21 mouse cellular contexts compared by ENCODE assay signal in genomic region chr3:101958047-101958446, GRCm38 (mm10). TPM values are rescaled to one million over a fixed set of nuclear protein-coding genes. Genes with fewer than 3 reads are reported as not detected.
DNase-seq lines count a peak whose midpoint lies in the region; ATAC-seq lines count a peak whose summit lies in the region.
"Had no signal": no experiment of that assay in that cellular context is flagged by ENCODE, and none has a peak within 500 bp of the region (broad histone marks: within the 10 kb centered on the region; RNA-seq: fewer than 3 reads in every experiment).

No protein-coding gene starts in this region.

- H3K27me3 ChIP-seq in liver, embryonic 16.5 days (ENCODE audit: control insufficient read depth, insufficient read depth, low read depth, low read length), result no peaks in the 10 kb centered on the region
- H3K27me3 ChIP-seq in stomach, embryonic 15.5 days (replicated peaks), result no peaks in the 10 kb centered on the region
- no peaks in the 10 kb centered on the region for H3K27me3 ChIP-seq in hindbrain, embryonic 14.5 days (ENCODE audit: control insufficient read depth, insufficient read depth, low read length)
- H3K27me3 ChIP-seq: forebrain, embryonic 15.5 days; limb, embryonic 12.5 days had no signal

- DNase-seq in 416B (ENCODE audit: low read depth), result peak; percentile 48
- DNase-seq in liver, result peak; percentile 20
- no peak for DNase-seq in hindbrain, embryonic 14.5 days (ENCODE audit: low spot score)
- DNase-seq in right cerebral cortex, postnatal 36 days (ENCODE audit: low spot score in 2 of 2), result no peak
- DNase-seq in cerebellum, postnatal 4 days (ENCODE audit: low spot score in 2 of 2), result no peak
- DNase-seq: adrenal gland, adult 8-10 months; cerebellum, postnatal 10 days; embryo, embryonic 11 days; gastrocnemius, postnatal 14 days; heart, adult 2 months; heart, postnatal 36 days; thymus, postnatal 4 days had no signal

- H3K4me2 ChIP-seq in liver, embryonic 16.5 days (ENCODE audit: low read depth, low read length), result no peak overlapping the region
- H3K4me2 ChIP-seq in stomach, embryonic 15.5 days, result no peak overlapping the region
- no peak overlapping the region for H3K4me2 ChIP-seq in hindbrain, embryonic 14.5 days (replicated peaks)
- H3K4me2 ChIP-seq: forebrain, embryonic 15.5 days; limb, embryonic 12.5 days; midbrain, embryonic 12.5 days had no signal

- H3K4me1 ChIP-seq in liver, embryonic 16.5 days (ENCODE audit: control insufficient read depth, low read depth, low read length), result no peaks in the 10 kb centered on the region; the same call in 1 of the 2 replicates
- H3K4me1 ChIP-seq in stomach, embryonic 15.5 days, result no peaks in the 10 kb centered on the region
- peaks cover 4% of the 10 kb centered on the region; the same call in 1 of the 2 replicates for H3K4me1 ChIP-seq in hindbrain, embryonic 14.5 days (replicated peaks; ENCODE audit: control insufficient read depth, insufficient read depth, low read length)
- H3K4me1 ChIP-seq: limb, embryonic 12.5 days; midbrain, embryonic 12.5 days had no signal

- H3K27ac ChIP-seq in liver, embryonic 16.5 days (ENCODE audit: low read length), result peak overlapping the region; percentile 35; the same call in 1 of the 2 replicates
- no peak overlapping the region for H3K27ac ChIP-seq in stomach, embryonic 15.5 days
- H3K27ac ChIP-seq in hindbrain, embryonic 14.5 days, result no peak overlapping the region
- H3K27ac ChIP-seq: forebrain, embryonic 15.5 days; heart, adult 2 months; limb, embryonic 12.5 days; midbrain, embryonic 12.5 days had no signal

- H3K36me3 ChIP-seq in liver, embryonic 16.5 days (ENCODE audit: control insufficient read depth, insufficient read depth), result no peaks in the 10 kb centered on the region
- H3K36me3 ChIP-seq in stomach, embryonic 15.5 days, result no peaks in the 10 kb centered on the region
- no peaks in the 10 kb centered on the region for H3K36me3 ChIP-seq in hindbrain, embryonic 14.5 days (replicated peaks; ENCODE audit: control insufficient read depth, insufficient read depth)
- H3K36me3 ChIP-seq: forebrain, embryonic 15.5 days; limb, embryonic 12.5 days; midbrain, embryonic 12.5 days had no signal

- 34% methylated on average over 3 of the region's 3 CpGs for WGBS in liver, embryonic 16.5 days (ENCODE audit: insufficient replicate concordance)
- WGBS in stomach, embryonic 15.5 days, result 53% methylated on average over 3 of the region's 3 CpGs
- 76% methylated on average over 3 of the region's 3 CpGs for WGBS in hindbrain, embryonic 14.5 days

- ATAC-seq in liver, embryonic 16.5 days (ENCODE audit: low read depth), result peak; percentile 89
- ATAC-seq in stomach, embryonic 15.5 days (ENCODE audit: insufficient read depth, low FRiP score, low read depth), result peak; percentile 47; the same call in 1 of the 2 replicates
- ATAC-seq in hindbrain, embryonic 14.5 days (ENCODE audit: low FRiP score), result no peak
- ATAC-seq: forebrain, embryonic 15.5 days; hindbrain, embryonic 16.5 days had no signal

- no peaks in the 10 kb centered on the region for H3K9me3 ChIP-seq in liver, embryonic 16.5 days (replicated peaks; ENCODE audit: control insufficient read depth, low read length)
- no peaks in the 10 kb centered on the region for H3K9me3 ChIP-seq in stomach, embryonic 15.5 days
- H3K9me3 ChIP-seq in hindbrain, embryonic 14.5 days (ENCODE audit: control insufficient read depth, low read length), result no peaks in the 10 kb centered on the region
- H3K9me3 ChIP-seq: forebrain, embryonic 15.5 days; limb, embryonic 12.5 days; midbrain, embryonic 12.5 days had no signal

- H3K9ac ChIP-seq in liver, embryonic 16.5 days (ENCODE audit: low read depth, low read length), result no peak overlapping the region
- H3K9ac ChIP-seq in stomach, embryonic 15.5 days, result no peak overlapping the region
- no peak overlapping the region for H3K9ac ChIP-seq in hindbrain, embryonic 14.5 days
- H3K9ac ChIP-seq: forebrain, embryonic 15.5 days; limb, embryonic 12.5 days; midbrain, embryonic 12.5 days had no signal

- no peak overlapping the region for H3K4me3 ChIP-seq in liver, embryonic 16.5 days (ENCODE audit: low read depth, low read length)
- no peak overlapping the region for H3K4me3 ChIP-seq in stomach, embryonic 15.5 days (replicated peaks)
- no peak overlapping the region for H3K4me3 ChIP-seq in hindbrain, embryonic 14.5 days (replicated peaks; ENCODE audit: low read length)
- H3K4me3 ChIP-seq: forebrain, embryonic 15.5 days; heart, adult 2 months; limb, embryonic 12.5 days; midbrain, embryonic 12.5 days had no signal

RNA-seq across cellular contexts. Expression of gene Slc22a15, which starts 33.8 kb away (rescaled TPM):
- polyA plus RNA-seq in liver, embryonic 16.5 days (2015; fragmentation: Nextera tagmentation; extraction: Ambion mirVana), result 2.4 and 3.1 TPM in 2 replicates
- polyA plus RNA-seq in stomach, embryonic 15.5 days (2015; fragmentation: Nextera tagmentation; extraction: Ambion mirVana), result 6.2 and 7.0 TPM in 2 replicates
- 6.1 and 6.4 TPM in 2 replicates for polyA plus RNA-seq in hindbrain, embryonic 14.5 days (2014; fragmentation: Nextera tagmentation; extraction: Ambion mirVana)

RNA-seq across cellular contexts. Expression of gene Nhlh2, which starts 51.8 kb away (rescaled TPM):
- polyA plus RNA-seq in liver, embryonic 16.5 days (2015; fragmentation: Nextera tagmentation; extraction: Ambion mirVana), result not detected in 2 replicates
- 0.05 and 0.10 TPM in 2 replicates for polyA plus RNA-seq in stomach, embryonic 15.5 days (2015; fragmentation: Nextera tagmentation; extraction: Ambion mirVana)
- 27.2 and 29.4 TPM in 2 replicates for polyA plus RNA-seq in hindbrain, embryonic 14.5 days (2014; fragmentation: Nextera tagmentation; extraction: Ambion mirVana)
- polyA plus RNA-seq: heart, adult 2 months; heart, embryonic 14.5 days; kidney, embryonic 14.5 days; testis, adult 2 months had no signal

Comparison
In these comparisons a context has a peak if more than half of its experiments do, and no peak if none do; other contexts are left out.
1. DNase-seq: peak in 416B (single experiment) and liver (single experiment); none in hindbrain, embryonic 14.5 days (single experiment), right cerebral cortex, postnatal 36 days (0 of 2) and cerebellum, postnatal 4 days (0 of 2).
2. RNA of gene Nhlh2, which starts 51.8 kb away (polyA plus RNA-seq): 27.2 to 29.4 TPM in hindbrain, embryonic 14.5 days; 0.05 to 0.10 TPM in stomach, embryonic 15.5 days and not detected in liver, embryonic 16.5 days; every median in the first group is over 10 times any median in the second.